Mouse (Mus musculus): ENCODE measurements around the gene Plcd1.
A peak's percentile ranks its signal among the peaks of the same experiment; 100 is the strongest.

The Plcd1 gene

DNA sequence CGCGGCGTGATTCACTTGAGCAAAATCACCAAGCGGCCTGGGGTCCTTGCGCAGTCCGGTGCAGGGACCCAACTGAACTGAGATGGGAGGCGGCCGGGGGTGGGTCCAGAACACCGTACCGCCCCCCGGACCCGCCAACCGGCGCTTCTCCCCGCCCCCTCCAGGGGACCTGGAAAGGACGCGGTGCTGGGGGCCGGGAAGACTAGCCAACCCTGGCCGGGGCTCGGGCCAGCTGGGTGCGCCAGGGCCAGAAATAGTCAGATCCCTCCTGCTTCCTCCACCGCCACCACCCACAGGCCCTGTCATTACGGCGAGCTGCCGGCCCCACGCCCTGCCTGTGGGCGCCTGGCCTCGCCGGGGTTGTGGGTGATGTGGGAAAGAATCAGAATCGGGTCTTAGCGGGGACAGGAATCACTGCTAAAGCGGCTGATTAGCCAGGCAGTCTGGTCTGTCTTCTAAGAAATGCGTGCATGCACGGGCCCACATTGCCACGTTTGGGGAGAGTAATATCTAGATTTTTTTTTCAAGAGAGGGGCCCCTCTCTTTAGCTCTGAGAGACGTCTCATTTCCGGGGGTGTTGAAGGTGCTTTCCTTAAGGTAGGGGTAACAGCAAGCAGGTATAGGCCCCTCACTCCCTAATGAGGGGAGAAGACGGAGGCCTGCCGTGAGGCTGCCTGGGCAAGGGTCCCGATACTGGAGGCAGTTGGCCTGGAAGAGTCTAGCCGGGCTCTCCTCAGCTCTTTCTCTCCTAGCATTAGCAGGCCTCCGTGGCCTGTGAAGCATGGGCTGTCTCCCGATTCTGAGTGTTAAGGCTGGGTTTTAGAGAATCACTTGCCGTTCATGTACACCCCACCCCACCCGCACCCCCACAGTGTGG lies at the start of gene Plcd1:
Plcd1 (minus strand) TSS at position 84 of the 877 bp plus-strand sequence.
- DNase-seq (ENCODE audit: low read depth, low spot score), result peak; percentile 94

DNA sequence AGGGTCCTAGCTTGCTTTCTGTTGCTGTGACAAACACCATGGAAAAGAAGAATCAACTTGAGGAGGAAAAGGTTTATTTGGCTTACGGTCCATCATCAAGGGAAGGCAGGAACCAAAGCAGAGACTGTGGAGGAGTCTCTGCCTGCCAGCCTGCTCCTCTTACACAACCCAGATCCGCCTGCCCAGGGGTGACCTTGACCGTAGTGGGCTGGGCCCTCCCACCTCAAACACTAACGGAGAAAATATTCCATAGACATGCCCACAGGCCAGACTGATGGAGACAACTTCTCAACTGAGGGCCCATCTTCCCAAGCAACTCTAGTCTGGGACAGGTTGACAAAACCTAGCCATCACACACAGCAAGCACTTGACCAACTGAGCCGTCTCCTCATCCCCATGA lies 48.8 kb upstream of the Plcd1 start:
- no peak for DNase-seq (ENCODE audit: low read depth, low spot score)

DNA sequence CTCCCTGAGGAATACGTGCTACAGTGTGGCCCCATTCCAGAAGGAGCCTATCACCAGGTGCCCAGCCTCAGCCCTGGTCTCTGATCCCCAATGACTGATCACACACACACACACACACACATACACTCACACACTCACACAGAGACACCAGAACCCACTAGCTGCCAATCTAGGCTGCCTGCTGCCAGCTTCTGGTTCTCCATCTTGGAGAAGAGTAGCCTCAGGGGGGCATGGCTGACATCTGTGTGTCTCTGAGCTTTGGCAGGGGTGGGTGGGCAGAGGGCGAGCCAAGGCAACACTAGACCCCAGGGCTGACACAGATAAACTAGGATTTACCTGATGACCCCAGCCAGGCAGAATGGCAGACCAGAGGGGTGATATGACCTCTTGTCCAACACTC lies 45.5 kb upstream of the Plcd1 start:
- no peak for DNase-seq (ENCODE audit: low read depth, low spot score)

DNA sequence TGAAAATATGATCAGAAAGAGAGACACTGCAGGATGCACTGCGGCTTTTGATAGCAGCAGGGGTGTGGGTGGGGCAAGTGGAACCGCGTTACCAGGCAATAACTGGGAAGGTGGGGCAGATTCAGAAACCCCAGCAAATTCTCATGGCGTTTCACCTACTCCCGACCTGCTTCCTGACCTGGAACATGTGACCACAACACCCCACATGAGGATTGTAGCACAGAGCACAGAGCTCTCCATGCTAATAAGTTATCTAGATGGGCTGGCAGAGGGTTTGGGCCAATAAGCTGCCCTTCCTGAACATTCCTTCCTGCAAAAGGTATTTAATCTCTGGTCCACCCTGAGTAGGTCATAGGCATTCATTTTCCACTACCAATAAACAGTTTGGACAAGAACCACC lies 37.4 kb upstream of the Plcd1 start:
- no peak for DNase-seq (ENCODE audit: low read depth, low spot score)

DNA sequence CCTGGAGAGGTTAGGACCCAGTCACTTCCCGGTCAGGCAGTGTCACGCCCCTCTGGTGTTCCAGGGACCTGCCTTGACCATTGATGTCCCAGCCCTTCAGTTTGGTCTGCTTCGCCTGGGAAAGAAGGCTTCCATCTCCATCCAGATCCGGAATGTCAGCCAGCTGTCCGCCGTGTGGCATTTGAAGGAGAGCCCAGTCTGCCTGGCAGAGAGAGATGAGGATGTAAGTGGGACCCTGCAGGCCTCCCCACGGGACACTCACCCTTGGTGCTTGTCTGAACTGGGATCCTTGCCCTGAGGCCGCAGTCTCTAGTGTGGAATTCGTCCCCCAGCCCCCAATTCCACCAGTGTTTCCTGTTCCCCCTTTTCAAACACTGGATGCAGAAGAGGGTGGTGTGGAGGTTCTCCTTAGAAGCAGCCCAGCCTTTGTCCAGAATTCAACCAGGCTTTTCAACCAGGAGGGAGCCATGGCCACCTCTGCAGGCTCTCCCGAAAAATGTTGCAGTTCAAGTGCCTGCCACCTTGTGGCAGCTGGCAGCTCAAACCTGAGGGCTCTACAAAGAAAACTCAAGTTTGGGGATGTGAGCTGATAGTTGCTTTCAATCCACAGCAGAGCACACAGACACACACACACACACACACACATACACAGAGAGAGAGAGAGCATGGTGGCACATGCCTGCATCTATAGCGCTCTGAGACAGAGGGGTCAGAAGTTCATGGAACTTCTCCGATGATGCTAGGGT lies 35.3 kb upstream of the Plcd1 start:
- DNase-seq (ENCODE audit: low read depth, low spot score), result no peak

DNA sequence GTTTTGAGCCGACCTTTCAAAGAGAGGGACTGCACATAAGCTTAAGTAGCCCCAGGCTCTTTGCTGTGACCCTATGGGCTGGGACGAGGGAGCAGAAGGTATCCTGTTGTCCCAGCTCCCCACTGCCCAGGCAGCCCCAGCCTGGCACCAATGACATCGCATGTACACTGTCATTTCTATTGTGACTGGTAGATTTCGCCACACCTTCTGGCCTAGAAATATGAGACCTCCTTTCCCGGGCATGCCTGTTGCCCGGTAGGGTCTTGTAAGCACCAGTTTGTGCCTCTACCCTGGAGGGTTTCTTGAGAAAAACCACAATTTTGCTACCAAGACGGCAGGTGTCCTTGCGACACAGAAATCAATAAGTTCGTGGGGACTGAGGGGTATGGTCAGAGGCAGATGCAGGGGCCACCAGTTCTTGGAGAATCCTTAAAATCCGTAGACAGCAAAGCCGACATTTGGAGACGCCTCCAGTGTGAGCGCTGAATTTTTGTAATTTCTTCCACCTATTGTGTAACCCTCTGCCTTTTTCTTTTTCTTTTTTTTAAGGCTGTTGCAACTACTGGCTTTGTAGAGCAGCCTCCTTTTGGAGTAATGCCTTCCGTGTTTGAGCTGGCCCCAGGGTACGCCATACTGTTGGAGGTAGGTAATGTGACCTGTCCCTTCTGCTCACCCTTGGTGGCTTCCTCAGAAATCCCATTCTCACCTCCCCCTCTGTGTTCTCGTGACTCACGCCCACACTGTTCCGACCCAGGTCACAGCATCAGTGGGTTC lies 29.5 kb upstream of the Plcd1 start:
- DNase-seq (ENCODE audit: low read depth, low spot score), result no peak

DNA sequence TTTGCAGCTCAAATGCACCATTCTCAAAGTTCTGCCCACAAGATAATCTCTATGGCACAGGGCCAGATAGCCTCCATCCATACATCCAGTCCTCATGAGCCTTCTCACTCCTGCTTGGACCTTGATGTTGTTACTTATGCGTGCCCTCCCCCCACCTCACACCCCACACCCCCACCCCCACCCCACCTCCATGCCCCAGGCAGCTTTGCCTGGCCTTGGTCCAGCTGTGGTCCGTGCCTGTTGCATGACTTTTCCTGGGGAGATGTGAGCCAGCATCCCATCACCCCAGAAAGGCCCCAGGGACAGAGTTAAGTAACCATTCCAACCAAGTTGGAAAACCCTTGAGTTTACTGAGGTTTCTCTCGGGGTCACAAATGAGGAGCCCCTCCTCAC lies 26.9 kb upstream of the Plcd1 start:
- DNase-seq (ENCODE audit: low read depth, low spot score), result no peak

DNA sequence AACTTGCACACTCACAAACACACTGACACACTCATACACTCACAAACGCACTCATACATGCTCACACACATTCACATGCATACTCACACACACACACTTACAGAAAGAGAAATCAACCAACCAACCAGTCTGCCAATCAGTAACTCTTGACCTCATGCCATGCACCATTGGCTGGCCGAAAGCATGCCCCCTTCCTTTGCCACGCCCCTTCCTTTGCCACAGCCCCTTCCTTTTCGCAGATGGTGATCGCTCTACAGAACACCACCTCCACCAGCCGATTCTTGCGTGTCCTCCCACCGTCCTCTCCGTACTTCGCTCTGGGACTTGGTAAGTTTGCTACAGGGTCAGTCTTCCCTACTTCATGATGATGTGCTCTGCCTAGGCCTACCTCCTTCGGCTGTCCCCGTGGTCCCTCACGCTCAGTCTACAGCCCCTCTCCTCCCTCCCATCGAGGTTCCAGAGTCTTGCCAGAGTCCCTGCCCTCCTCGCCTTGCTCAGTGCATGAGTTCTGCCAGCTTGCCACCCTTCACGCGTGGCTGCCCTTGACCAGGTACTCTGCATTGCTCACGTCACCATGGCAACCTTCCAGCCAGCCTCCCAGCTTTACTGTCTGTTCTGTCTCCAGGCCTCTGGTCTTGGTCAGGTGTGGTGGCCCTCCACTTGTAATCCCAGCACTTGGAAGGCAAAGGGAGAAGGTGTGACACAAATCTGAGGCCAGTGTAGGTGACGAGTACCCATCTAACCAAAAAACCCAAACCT lies 26.3 kb upstream of the Plcd1 start:
- DNase-seq (ENCODE audit: low read depth, low spot score), result no peak

DNA sequence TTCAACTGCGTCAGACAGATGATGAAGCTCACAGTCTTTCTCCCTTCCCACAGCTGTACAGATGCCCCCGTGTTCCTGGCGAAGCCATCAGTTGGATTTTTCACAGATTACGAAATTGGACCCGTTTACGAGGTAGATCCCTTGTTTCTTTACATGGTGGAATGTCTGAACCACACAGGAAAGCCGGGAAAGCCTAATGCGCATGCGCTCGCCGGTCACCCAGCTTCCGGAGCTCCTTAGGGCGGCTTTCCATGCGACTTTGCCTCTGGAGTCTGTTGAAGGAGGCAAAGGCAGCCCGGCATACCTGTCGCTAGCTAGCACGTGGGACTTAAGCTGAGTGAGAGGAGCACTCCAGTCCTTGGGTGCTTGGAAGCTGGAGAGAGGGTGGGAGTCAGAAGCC lies 21.6 kb upstream of the Plcd1 start:
- no peak for DNase-seq (ENCODE audit: low read depth, low spot score)

DNA sequence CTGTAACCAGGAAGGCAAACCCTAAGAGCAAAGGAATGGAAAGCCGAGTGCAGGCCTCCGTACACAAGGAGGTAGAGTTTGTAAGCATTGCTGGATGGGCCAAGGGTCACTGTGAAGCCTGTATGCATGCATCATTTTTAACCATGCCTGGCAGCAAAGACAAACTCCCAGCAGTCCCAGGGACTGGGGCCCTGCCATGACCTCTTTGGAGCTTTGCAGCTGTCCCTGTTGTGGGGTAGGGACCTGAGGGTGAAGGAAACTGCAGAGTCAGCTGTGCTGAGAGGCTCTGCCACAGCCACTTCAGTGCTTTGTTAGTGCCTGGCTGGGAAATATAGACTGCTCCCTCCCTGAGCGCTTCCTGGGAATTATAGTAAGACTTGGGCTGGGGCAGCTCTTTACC lies 17.3 kb upstream of the Plcd1 start:
- DNase-seq (ENCODE audit: low read depth, low spot score), result peak; percentile 75

DNA sequence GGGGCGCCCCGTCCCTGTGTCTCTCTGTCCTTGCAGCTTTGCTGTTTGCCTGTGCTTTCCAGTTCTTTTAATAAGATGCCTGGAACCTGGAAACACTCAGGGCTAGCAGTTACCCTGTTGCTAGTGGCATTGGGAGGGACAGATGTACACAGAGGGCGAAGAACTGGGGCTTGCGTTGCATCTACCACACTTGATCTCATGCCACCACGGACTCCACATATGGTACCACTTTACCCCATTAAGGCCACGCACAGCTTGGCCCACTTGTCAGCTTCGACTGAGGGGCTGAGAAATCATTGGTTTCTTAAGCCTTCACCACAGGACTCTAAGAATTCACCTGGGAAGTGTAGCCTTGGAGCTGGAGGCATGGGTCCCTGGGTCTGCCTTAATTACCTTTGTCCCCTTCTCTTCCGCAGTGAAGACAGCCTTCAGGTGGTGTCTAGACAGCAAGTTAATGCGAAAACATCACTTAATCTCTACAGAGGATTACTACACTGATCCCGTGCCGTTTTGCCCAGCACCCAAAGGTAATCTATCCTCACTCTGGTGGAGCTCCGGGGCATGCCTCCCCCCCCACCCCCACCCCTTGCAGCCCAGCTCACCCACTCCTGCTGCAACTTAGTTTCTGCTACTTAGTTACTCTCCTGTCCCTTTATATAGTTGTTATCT lies 16.5 kb upstream of the Plcd1 start:
- DNase-seq (ENCODE audit: low read depth, low spot score), result no peak

DNA sequence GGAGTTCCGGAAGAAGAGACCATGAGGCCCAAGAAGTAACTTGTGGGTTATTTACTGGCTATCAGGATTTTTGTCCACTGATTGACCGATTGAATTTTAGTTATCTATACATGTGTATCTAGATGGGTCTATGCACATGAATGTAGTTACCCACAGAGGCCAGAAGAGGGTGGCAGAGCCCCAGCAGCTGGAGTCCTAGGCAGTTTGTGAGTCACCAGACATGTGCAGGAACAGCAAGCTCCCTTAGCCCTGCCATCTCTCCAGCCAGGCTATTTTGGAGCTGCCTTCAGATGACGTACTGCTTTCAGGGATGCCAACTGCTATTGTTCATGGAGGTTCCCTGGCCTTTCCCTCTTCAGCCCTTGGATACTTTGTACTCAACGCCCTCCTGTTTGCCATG lies 14.3 kb upstream of the Plcd1 start:
- DNase-seq (ENCODE audit: low read depth, low spot score), result no peak

DNA sequence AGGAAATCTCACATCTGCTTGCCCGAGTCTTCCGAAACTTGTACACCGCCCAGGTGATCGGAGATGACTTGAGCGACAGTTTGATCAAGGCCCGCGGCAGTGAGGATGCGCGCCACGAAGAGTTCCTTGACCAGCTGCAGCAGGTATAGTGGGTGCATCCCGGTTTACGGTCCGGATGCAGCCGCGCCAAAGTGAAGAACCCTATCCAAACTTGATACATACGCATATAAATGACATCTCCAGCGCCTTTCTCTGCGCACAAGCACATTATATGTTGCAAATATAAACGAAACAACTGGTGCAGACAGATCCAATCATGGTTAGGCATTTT lies 9.4 kb upstream of the Plcd1 start:
- no peak for DNase-seq (ENCODE audit: low read depth, low spot score)

DNA sequence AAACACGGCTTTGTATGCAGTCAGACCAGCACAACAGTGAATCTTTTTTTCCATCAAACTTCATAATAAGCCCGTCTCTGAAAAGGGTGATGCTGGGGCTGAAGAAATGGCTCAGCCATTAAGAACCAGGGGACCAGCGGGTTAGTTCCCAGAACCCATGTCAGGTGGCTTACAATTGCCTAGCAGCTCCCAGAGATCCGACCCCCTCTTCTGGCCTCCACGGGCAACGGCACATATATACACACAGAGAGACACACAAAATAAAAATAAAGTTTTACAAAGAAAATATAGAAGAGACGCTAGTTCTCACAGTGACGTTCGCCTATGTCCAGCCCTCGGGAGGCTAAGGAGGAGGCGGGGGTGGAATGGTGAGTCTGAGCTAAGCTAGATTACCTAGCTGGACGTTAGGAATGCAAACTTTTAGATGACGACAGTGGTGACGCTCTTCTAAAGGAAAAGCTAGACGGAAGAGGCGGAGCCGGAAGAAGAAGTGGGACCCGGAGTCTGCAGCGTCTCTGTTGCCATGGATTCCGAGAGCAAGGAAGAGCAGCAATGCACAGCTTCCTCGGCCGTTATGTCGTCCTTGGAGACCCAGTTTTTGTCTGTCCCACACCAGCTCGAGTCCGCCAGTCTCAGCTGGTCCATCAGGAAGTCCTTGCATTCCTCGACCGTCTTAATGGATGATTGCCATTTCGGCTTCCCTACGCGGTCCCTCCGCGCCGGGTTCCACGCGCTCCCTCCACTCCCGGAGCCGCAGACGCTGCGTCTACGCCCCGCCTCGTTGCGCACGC lies 8.9 kb upstream of the Plcd1 start, which contains the start of gene Dlec1:
Dlec1 (plus strand) TSS at position 487 of the 791 bp plus-strand sequence.
- peak; percentile 57 for DNase-seq (ENCODE audit: low read depth, low spot score)

DNA sequence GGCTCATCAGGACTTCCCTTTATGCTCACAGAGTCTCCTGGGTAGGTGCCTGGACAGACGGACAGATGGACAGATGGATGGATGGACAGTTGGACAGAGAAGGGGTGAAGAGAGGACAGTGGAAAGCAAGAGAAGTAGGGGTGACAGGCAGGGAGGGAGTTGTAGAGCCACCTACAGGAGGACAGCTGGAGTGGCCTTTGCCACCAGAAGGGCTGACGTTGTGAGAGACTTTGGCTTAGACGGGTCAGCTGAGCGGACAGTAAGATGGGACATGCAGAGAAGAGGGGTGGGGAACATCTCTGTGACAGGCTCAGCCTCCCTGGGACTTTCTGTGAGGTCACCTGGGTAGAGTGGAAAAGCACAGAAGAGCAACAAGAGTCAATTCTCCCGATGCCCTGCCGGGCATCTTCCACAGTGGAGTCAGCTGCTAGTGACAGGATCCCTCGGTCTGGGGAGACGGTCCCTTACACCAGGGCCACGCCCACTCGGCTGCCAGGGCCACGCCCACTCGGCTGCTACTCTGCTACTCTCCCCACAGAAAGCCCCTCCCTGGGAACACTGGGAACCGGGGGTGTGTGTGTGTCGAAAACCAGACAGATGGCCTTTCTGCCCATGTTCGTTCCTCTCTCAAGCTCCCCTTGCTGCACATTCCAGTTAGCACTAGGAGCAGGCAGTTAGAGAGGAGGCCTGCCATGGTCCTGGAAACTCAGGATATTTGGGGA lies 7.0 kb upstream of the Plcd1 start:
- DNase-seq (ENCODE audit: low read depth, low spot score), result no peak

DNA sequence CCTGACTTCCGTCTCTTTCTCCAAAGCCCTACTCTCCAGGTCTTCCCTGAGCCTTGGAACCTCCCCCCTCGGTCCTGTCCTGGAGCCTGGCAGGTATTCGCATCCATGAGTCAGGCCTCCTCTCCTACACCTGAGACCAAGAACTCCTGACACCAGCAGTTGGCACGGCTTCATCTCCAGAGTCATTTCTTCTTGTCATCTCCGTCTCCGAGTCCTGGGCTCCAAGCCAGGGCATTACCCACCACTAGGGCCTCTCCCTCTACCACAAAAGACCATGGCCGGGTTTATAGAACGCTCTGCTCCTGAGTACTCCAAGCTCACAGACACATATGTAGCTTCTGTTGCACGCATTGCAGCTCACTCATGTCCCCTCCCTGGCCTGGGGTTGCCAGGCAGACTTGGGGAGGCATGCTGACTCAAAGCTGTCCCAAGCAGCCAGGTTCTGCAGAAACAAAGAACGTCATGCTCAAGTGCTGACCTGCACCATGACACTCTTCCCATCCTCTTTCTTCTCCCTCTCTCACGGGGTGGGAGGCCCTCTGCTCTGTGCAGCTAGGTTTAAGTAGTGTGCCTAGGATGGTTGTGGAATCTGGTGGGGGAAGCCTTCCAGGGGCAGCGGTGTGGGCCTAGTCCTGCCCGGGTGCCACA lies 1.3 kb upstream of the Plcd1 start:
- no peak for DNase-seq (ENCODE audit: low read depth, low spot score)

DNA sequence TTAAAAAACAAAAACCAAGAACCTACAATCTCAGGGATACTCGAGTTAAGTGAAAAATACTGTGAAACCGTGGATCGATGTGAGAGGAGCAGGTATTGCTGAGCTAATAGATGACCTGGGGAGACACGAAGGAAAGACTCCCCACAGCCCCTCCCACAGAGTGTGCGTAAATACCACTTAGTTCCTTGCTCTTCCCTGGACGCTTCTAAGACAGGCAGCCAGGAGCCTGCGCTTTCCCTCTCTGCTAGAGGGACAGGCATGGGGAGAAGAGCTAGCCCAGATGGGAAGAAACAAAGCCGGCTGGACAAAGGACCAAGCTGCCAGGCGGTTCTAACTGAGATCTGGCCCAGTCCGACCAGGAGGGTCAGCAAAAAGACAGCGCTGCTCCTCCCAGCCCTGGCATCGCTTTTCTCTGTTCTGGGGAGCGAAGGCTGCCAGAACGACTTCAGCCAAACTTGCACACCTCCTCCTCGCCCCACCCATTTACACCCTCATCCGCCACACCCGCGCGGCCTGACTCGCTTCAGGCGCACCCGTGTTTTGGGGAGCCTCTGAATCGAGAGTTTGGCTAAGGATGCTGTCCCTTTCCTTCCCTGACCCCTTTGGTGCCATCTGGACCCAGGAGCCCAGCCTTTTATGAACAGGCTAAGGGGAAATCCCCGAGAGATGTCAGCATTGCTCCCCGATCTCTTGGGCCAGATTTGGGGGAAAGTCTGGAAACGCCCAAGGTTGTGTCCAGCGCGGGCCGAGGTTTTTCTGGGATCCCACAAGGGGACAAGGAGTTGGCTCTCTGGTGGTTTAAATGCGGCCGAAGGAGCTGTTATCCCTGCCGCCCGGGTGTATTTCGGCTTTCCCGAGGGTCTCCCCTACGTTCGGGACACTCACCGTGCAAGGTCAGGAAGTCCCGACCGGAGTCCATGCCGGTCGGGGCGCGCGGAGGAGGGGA lies 556 bp downstream of the Plcd1 start:
- no peak for DNase-seq (ENCODE audit: low read depth, low spot score)

Measured in skeletal muscle tissue, adult 2 months (tissue).